Mouse (Mus musculus): ENCODE results near the gene Tbx2. TPM values are rescaled to one million over a fixed set of nuclear protein-coding genes. Genes with fewer than 3 reads are reported as not detected.

Gene Tbx2
- polyA plus RNA-seq, 1 experiment from 2014 or later = 0.65 TPM

GRCm38 (mm10) chr11:85827342-85827741 is 5.0 kb upstream of the Tbx2 start:
- Histone ChIP-seq H3K36me3 (no peaks in the 10 kb centered on the region), H3K4me3 (no peak overlapping the region), H3K27ac (replicated peaks) (no peak overlapping the region), H3K4me2 (replicated peaks) (no peak overlapping the region), H3K9me3 (no peaks in the 10 kb centered on the region), H3K27me3 (peaks cover 96% of the 10 kb centered on the region), H3K4me1 (peaks cover 29% of the 10 kb centered on the region), H3K9ac (replicated peaks) (0 out of 2 replicates have a peak overlapping the region, but pooled peaks have one; percentile 12)
- no peak for ATAC-seq (ENCODE audit: low FRiP score, low read depth)
- 7% methylated on average over 9 of the region's 9 CpGs for WGBS

GRCm38 (mm10) chr11:85828691-85829519 is 3.4 kb upstream of the Tbx2 start:
- no peak overlapping the region for H3K27ac ChIP-seq (replicated peaks)
- peaks cover 98% of the 10 kb centered on the region for H3K27me3 ChIP-seq
- H3K4me3 ChIP-seq = peak overlapping the region; percentile 33
- peaks cover 39% of the 10 kb centered on the region for H3K4me1 ChIP-seq
- WGBS = 5% methylated on average over 38 of the region's 38 CpGs
- peak overlapping the region; percentile 51 for H3K4me2 ChIP-seq (replicated peaks)
- no peak for ATAC-seq (ENCODE audit: low FRiP score, low read depth)
- no peak overlapping the region for H3K9ac ChIP-seq (replicated peaks)
- no peaks in the 10 kb centered on the region for H3K9me3 ChIP-seq
- no peaks in the 10 kb centered on the region for H3K36me3 ChIP-seq

- peaks cover 39% of the 10 kb centered on the region for H3K4me1 ChIP-seq
- H3K36me3 ChIP-seq = no peaks in the 10 kb centered on the region
- peak overlapping the region; percentile 24; the same call in 1 of the 2 replicates for H3K9ac ChIP-seq (replicated peaks)
- H3K9me3 ChIP-seq = no peaks in the 10 kb centered on the region
- H3K4me3 ChIP-seq = peak overlapping the region; percentile 33
- peak overlapping the region; percentile 51 for H3K4me2 ChIP-seq (replicated peaks)
- ATAC-seq (ENCODE audit: low FRiP score, low read depth) = peak; percentile 44
- H3K27ac ChIP-seq (replicated peaks) = no peak overlapping the region
- H3K27me3 ChIP-seq = peaks cover 98% of the 10 kb centered on the region
- WGBS = under 1% methylated on average over 60 of the region's 61 CpGs
These were observed 2.6 kb upstream of the Tbx2 start for GRCm38 (mm10) chr11:85829520-85830440.

DNA sequence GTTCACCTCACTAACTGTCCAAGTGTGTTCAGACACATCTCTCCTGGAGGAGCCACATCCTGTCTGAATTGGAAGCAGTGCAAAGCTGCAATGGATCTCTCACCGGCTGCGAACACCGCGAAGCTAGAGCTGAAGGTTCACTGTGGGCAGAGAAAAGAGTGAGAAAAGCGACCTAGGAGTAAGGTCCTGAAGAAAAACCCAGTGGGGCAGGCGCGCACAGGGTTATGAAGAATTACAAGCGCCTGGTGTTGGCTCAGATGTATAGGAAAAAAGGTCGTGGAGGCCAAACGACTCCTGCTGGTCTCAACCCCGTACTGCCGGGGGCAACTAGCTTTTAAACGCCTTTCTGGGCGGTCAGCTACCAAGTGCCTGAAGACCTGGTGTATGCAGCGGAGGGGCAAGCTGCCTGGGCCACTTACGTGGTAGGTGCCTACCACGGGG is 1.4 kb upstream of the Tbx2 start:
- H3K27me3 ChIP-seq = peaks cover 98% of the 10 kb centered on the region
- no peak overlapping the region for H3K4me2 ChIP-seq (replicated peaks)
- no peaks in the 10 kb centered on the region for H3K9me3 ChIP-seq
- no peak overlapping the region for H3K4me3 ChIP-seq
- no peak overlapping the region for H3K9ac ChIP-seq (replicated peaks)
- H3K4me1 ChIP-seq = peaks cover 39% of the 10 kb centered on the region
- under 1% methylated on average over 17 of the region's 17 CpGs for WGBS
- H3K36me3 ChIP-seq = no peaks in the 10 kb centered on the region
- no peak overlapping the region for H3K27ac ChIP-seq (replicated peaks)
- no peak for ATAC-seq (ENCODE audit: low FRiP score, low read depth)

- no peak for ATAC-seq (ENCODE audit: low FRiP score, low read depth)
- Histone ChIP-seq H3K9ac (replicated peaks) (no peak overlapping the region), H3K4me3 (peak overlapping the region; percentile 44), H3K36me3 (no peaks in the 10 kb centered on the region), H3K4me2 (replicated peaks) (peak overlapping the region; percentile 69), H3K27ac (replicated peaks) (no peak overlapping the region), H3K9me3 (no peaks in the 10 kb centered on the region), H3K27me3 (peaks cover 98% of the 10 kb centered on the region), H3K4me1 (peaks cover 39% of the 10 kb centered on the region)
- WGBS = under 1% methylated on average over 33 of the region's 33 CpGs
These were observed 608 bp upstream of the Tbx2 start for GRCm38 (mm10) chr11:85831656-85832230.

- ATAC-seq (ENCODE audit: low FRiP score, low read depth) = no peak
- WGBS = under 1% methylated on average over 47 of the region's 54 CpGs
- no peaks in the 10 kb centered on the region for H3K9me3 ChIP-seq
- peak overlapping the region; percentile 44 for H3K4me3 ChIP-seq
- H3K4me1 ChIP-seq = peaks cover 38% of the 10 kb centered on the region
- H3K9ac ChIP-seq (replicated peaks) = peak overlapping the region; percentile 56
- peaks cover 98% of the 10 kb centered on the region for H3K27me3 ChIP-seq
- H3K4me2 ChIP-seq (replicated peaks) = peak overlapping the region; percentile 69
- H3K27ac ChIP-seq (replicated peaks) = no peak overlapping the region
- no peaks in the 10 kb centered on the region for H3K36me3 ChIP-seq
These were observed 750 bp downstream of the Tbx2 start for GRCm38 (mm10) chr11:85833081-85833521.

DNA sequence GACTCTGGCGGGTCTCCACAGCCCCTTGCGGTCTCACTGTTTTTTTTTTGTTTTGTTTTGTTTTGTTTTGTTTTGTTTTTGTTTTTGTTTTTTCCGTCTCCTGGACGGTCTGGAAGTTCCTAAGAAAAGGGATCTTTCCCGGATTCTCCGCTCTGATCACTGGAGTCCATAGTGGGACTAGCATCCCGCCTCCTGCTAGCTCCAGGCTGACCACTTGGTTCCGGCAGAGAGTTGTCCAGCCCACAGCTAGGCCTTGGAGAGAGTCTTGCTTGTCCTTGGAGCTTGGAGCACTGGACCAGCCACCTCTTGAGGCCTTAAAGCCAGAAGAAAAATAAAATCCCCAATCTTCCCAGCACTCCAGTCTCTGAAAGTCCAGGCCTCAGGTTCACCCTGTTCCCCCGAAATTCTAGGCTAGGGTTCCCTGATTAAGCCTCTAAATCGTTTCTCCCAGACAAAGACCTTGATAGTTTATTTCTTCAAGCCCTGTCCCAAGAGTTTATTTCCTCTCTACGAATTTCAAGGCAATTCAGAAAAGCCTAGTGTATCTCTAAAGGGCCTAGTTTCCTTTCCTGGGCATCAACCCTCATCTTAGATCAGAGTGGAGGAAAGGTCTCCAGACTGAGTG is 1.5 kb downstream of the Tbx2 start:
- no peak overlapping the region for H3K27ac ChIP-seq (replicated peaks)
- H3K4me3 ChIP-seq = no peak overlapping the region
- 0 out of 2 replicates have a peak overlapping the region, but pooled peaks have one; percentile 69 for H3K4me2 ChIP-seq (replicated peaks)
- no peaks in the 10 kb centered on the region for H3K36me3 ChIP-seq
- H3K4me1 ChIP-seq = peaks cover 40% of the 10 kb centered on the region
- H3K27me3 ChIP-seq = peaks cover 98% of the 10 kb centered on the region
- H3K9me3 ChIP-seq = no peaks in the 10 kb centered on the region
- no peak for ATAC-seq (ENCODE audit: low FRiP score, low read depth)
- no peak overlapping the region for H3K9ac ChIP-seq (replicated peaks)
- WGBS = 2% methylated on average over 11 of the region's 11 CpGs

GRCm38 (mm10) chr11:85834386-85834931 is 2.1 kb downstream of the Tbx2 start:
- no peaks in the 10 kb centered on the region for H3K36me3 ChIP-seq
- H3K27ac ChIP-seq (replicated peaks) = no peak overlapping the region
- H3K4me3 ChIP-seq = no peak overlapping the region
- peaks cover 35% of the 10 kb centered on the region for H3K4me1 ChIP-seq
- peaks cover 98% of the 10 kb centered on the region for H3K27me3 ChIP-seq
- H3K9me3 ChIP-seq = no peaks in the 10 kb centered on the region
- 4% methylated on average over 15 of the region's 17 CpGs for WGBS
- H3K9ac ChIP-seq (replicated peaks) = no peak overlapping the region
- no peak overlapping the region for H3K4me2 ChIP-seq (replicated peaks)
- no peak for ATAC-seq (ENCODE audit: low FRiP score, low read depth)

DNA sequence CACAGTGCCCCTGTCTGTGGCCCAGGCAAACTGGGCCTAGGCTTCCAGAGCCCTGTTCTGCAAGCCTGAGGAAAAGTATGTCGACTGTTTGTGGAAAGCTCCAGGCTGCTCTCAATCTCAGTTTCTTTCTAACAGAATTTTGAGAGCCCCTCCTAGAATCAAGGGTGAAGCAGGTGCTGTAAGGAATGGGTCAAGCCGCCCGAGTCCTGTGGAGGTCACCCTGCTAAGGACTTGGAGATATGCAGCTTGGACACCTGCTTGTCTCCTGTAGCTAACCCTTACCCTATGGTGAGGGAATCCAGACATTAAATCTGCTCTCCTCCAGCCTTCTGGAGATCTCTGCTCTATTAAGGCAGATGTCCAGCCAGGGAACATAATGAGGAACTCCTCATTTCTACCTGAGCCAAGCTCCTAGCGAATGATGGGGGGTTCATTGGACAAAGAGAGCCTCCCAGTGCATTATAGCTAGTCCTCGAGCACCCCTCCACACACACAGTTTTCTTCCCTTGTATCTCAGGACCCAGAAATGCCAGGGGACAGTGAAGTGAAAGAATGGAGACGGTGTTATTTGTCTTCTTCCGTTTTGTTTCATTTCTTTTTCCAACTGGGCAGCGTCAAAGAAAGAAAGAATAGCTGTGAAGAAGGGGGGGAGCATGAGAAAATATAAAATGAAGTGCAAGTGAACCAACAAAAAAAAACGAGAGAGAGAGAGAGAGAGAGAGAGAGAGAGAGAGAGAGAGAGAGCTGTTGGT is 2.8 kb downstream of the Tbx2 start:
- Histone ChIP-seq H3K9ac (replicated peaks) (no peak overlapping the region), H3K27me3 (peaks cover 98% of the 10 kb centered on the region), H3K4me1 (peaks cover 28% of the 10 kb centered on the region), H3K9me3 (no peaks in the 10 kb centered on the region), H3K4me3 (no peak overlapping the region), H3K27ac (replicated peaks) (no peak overlapping the region), H3K4me2 (replicated peaks) (no peak overlapping the region), H3K36me3 (no peaks in the 10 kb centered on the region)
- whole genome bisulfite sequencing = 4% methylated on average over 9 of the region's 9 CpGs
- no peak for ATAC-seq (ENCODE audit: low FRiP score, low read depth)

DNA sequence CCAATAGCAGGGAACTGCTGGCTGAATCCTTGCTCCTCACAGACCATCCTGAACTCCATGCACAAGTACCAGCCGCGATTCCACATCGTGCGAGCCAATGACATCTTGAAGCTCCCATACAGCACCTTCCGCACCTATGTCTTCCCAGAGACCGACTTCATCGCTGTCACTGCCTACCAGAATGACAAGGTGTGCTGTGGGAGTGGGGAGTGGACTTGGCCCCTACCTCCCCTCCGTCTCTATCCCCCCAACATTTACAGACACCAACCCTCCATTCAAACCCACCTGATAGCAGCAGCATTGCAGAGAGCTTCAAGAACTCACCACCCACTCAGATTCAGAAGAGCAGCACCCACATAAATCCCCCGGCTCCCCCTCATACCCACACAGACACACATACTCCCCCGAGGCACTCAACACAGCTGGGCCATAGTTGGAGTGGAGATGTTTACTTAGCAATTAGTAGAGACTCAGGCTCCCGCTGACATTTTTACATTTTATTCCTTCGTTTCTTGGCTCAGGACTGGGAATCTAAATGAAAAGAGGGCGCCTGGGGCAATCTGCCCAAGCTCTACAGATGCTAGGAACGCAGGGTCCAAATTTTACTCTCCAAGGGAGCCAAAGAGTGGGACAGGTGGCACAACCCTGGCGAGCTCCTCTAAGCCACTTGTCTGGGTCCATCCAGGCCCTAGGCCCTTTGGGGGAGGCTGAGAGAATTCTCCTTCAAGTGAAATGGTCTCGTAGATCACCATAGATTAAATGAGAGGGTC is 3.6 kb downstream of the Tbx2 start:
- 2% methylated on average over 16 of the region's 16 CpGs for WGBS
- H3K4me1 ChIP-seq = peaks cover 32% of the 10 kb centered on the region
- peaks cover 98% of the 10 kb centered on the region for H3K27me3 ChIP-seq
- H3K36me3 ChIP-seq = no peaks in the 10 kb centered on the region
- no peak overlapping the region for H3K9ac ChIP-seq (replicated peaks)
- H3K27ac ChIP-seq (replicated peaks) = no peak overlapping the region
- no peaks in the 10 kb centered on the region for H3K9me3 ChIP-seq
- H3K4me2 ChIP-seq (replicated peaks) = no peak overlapping the region
- ATAC-seq (ENCODE audit: low FRiP score, low read depth) = no peak
- H3K4me3 ChIP-seq = no peak overlapping the region

Data from midbrain, embryonic 12.5 days (tissue).